Mouse (Mus musculus): ENCODE data around the gene Gm15517. TPM values are rescaled to one million over a fixed set of nuclear protein-coding genes. Genes with fewer than 3 reads are reported as not detected.

The Gm15517 gene
- not detected in 4 replicates for total RNA-seq (2023; ENCODE audit: inconsistent age)

GRCm38 (mm10) chr7:44261147-44261546 lies at the start of gene Gm15517:
Gm15517 (plus strand) TSS chr7:44261447.

GRCm38 (mm10) chr7:44215645-44216044 lies 45.6 kb upstream of the Gm15517 start, which contains the start of gene Klk1b5:
Klk1b5 (plus strand) TSS chr7:44215945.

GRCm38 (mm10) chr7:44225076-44225475 lies 36.2 kb upstream of the Gm15517 start, which contains the start of gene Klk1:
Klk1 (plus strand) TSS chr7:44225360.

GRCm38 (mm10) chr7:44235909-44236308 lies 25.3 kb upstream of the Gm15517 start, which contains the start of gene Gm36864:
Gm36864 (plus strand) TSS chr7:44236177.

GRCm38 (mm10) chr7:44246055-44246983 lies 14.9 kb upstream of the Gm15517 start, which contains the start of the genes 1700028J19Rik and 2410002F23Rik:
1700028J19Rik (minus strand) TSS chr7:44246695.
2410002F23Rik (plus strand) TSS chr7:44246722.

GRCm38 (mm10) chr7:44257278-44257677 lies 4.0 kb upstream of the Gm15517 start, which contains the start of gene Acp4:
Acp4 (minus strand) TSS chr7:44257378.

GRCm38 (mm10) chr7:44306516-44307240 lies 45.4 kb downstream of the Gm15517 start, which contains the start of gene Clec11a:
Clec11a (minus strand) TSS chr7:44306902.

GRCm38 (mm10) chr7:44309475-44310284 lies 48.4 kb downstream of the Gm15517 start, which contains the start of gene Shank1:
Shank1 (plus strand) TSS chr7:44310253.

Other genes starting within 250 kb of the Gm15517 start
- gene Klk1b26, start 249.3 kb upstream of the Gm15517 start, total RNA-seq (2023; ENCODE audit: inconsistent age) = not detected in 4 replicates
- gene Klk1b27, start 209.2 kb upstream of the Gm15517 start, total RNA-seq (2023; ENCODE audit: inconsistent age) = not detected in 4 replicates
- not detected in 4 replicates for gene Klk1b21, start 159.1 kb upstream of the Gm15517 start, total RNA-seq (2023; ENCODE audit: inconsistent age)
- not detected in 4 replicates for gene Klk1b22, start 148.8 kb upstream of the Gm15517 start, total RNA-seq (2023; ENCODE audit: inconsistent age)
- not detected in 4 replicates for gene Klk1b16, start 124.7 kb upstream of the Gm15517 start, total RNA-seq (2023; ENCODE audit: inconsistent age)
- gene Klk1b24, start 73.2 kb upstream of the Gm15517 start, total RNA-seq (2023; ENCODE audit: inconsistent age) = not detected in 4 replicates
- gene Klk1b3, start 63.3 kb upstream of the Gm15517 start, total RNA-seq (2023; ENCODE audit: inconsistent age) = not detected in 4 replicates
- gene Klk1b4, start 54.0 kb upstream of the Gm15517 start, total RNA-seq (2023; ENCODE audit: inconsistent age) = not detected in 4 replicates
- gene Klk1b5, start 45.5 kb upstream of the Gm15517 start, total RNA-seq (2023; ENCODE audit: inconsistent age) = not detected in 4 replicates
- not detected in 4 replicates for gene Klk1, start 36.1 kb upstream of the Gm15517 start, total RNA-seq (2023; ENCODE audit: inconsistent age)
- gene Gm36864, start 25.3 kb upstream of the Gm15517 start, total RNA-seq (2023; ENCODE audit: inconsistent age) = not detected in 4 replicates
- gene 1700028J19Rik, start 14.8 kb upstream of the Gm15517 start, total RNA-seq (2023; ENCODE audit: inconsistent age) = 0.87 to 1.9 TPM (median 1.5 TPM) in 4 replicates
- 153 to 193 TPM (median 178 TPM) in 4 replicates for gene 2410002F23Rik, start 14.7 kb upstream of the Gm15517 start, total RNA-seq (2023; ENCODE audit: inconsistent age)
- gene Acp4, start 4.1 kb upstream of the Gm15517 start, total RNA-seq (2023; ENCODE audit: inconsistent age) = not detected in 4 replicates
- gene Clec11a, start 45.5 kb downstream of the Gm15517 start, total RNA-seq (2023; ENCODE audit: inconsistent age) = 1.00 to 2.5 TPM (median 1.2 TPM) in 4 replicates
- gene Shank1, start 48.8 kb downstream of the Gm15517 start, total RNA-seq (2023; ENCODE audit: inconsistent age) = 29.6 to 39.7 TPM (median 36.1 TPM) in 4 replicates
- gene Syt3, start 122.7 kb downstream of the Gm15517 start, total RNA-seq (2023; ENCODE audit: inconsistent age) = not detected in 4 replicates
- not detected in 4 replicates for gene 1700008O03Rik, start 124.4 kb downstream of the Gm15517 start, total RNA-seq (2023; ENCODE audit: inconsistent age)
- gene Lrrc4b, start 167.6 kb downstream of the Gm15517 start, total RNA-seq (2023; ENCODE audit: inconsistent age) = not detected in 4 replicates
- gene Aspdh, start 203.9 kb downstream of the Gm15517 start, total RNA-seq (2023; ENCODE audit: inconsistent age) = not detected in 4 replicates
- 64.3 to 78.1 TPM (median 67.9 TPM) in 4 replicates for gene Josd2, start 206.5 kb downstream of the Gm15517 start, total RNA-seq (2023; ENCODE audit: inconsistent age)
- 69.5 to 76.6 TPM (median 74.0 TPM) in 4 replicates for gene Emc10, start 235.1 kb downstream of the Gm15517 start, total RNA-seq (2023; ENCODE audit: inconsistent age)
- 8.6 to 15.4 TPM (median 11.1 TPM) in 4 replicates for gene Fam71e1, start 235.1 kb downstream of the Gm15517 start, total RNA-seq (2023; ENCODE audit: inconsistent age)